Mouse (Mus musculus) neural tube, postnatal 0 days (tissue): ENCODE data around the gene 1810009A15Rik. TPM values are rescaled to one million over a fixed set of nuclear protein-coding genes. Genes with fewer than 3 reads are reported as not detected.

Source experiments
- microRNA-seq: library from miRNA; unstranded; fragments of <30 nt; microRNA quantifications from one replicate; pipeline ENCODE4, GENCODE M21; 2016
- polyA plus RNA-seq: library from polyadenylated mRNA; unstranded; fragments of >200 nt; fragmentation: Nextera tagmentation; extraction: Ambion mirVana; gene quantifications from 2 replicates; pipeline ENCODE4 v1.2.1, GENCODE M21; 2015

The 1810009A15Rik gene
- polyA plus RNA-seq: 43.2 and 44.0 TPM in 2 replicates

GRCm38 (mm10) chr19:8888511-8889385 lies at the start of gene 1810009A15Rik, which contains the start of gene Gm49416:
Gene 1810009A15Rik (plus strand): TSS chr19:8888853.
Gene Gm49416 (plus strand): TSS chr19:8888926.

DNA sequence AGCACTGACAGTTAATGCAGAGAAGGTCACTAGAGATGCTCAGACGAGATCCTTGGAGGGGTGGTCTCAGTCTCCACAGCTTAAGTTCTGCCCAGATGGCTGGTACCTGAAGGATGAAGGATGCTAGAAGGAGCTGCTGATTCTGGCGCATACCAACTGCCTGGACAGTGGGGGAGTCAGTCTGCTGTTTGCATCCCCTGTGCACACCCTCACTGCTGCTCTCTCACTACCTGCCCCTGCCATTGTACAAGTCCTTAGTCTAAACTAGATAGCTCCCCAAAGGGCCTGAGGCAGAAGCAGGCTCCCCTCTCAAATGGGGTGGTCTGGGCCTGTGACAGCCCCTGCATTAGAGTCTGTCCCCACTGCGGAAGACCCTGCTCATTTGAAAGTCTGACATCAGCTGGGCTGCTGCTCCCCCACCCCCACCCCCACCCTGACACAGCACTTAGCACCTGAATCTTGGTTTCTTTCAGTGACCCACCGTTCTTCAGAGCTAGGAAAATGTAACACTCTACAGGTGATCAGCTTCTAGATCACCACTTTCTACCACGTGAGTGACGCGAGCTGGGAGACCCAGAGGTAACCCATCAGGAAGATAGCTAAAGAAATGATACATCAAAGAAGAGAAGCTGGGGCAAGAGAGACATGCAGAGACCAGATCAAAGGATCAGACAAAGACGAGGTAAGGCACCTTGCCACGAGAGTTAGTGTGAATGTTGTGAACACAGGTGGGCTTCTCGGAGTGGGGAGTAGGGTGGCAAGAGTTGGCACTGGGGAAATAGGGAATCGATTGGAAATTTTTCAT lies 49.3 kb upstream of the 1810009A15Rik start, which contains the start of gene Gng3:
Gene Gng3, minus strand, starts transcription at position 92 of the 805 bp plus-strand sequence.

GRCm38 (mm10) chr19:8850402-8850901 lies 38.2 kb upstream of the 1810009A15Rik start, which contains the start of gene Lrrn4cl:
Gene Lrrn4cl (plus strand): TSS chr19:8850768.

GRCm38 (mm10) chr19:8871267-8872186 lies 17.1 kb upstream of the 1810009A15Rik start, which contains the start of gene Ubxn1:
Gene Ubxn1 (plus strand): TSS chr19:8871496.

DNA sequence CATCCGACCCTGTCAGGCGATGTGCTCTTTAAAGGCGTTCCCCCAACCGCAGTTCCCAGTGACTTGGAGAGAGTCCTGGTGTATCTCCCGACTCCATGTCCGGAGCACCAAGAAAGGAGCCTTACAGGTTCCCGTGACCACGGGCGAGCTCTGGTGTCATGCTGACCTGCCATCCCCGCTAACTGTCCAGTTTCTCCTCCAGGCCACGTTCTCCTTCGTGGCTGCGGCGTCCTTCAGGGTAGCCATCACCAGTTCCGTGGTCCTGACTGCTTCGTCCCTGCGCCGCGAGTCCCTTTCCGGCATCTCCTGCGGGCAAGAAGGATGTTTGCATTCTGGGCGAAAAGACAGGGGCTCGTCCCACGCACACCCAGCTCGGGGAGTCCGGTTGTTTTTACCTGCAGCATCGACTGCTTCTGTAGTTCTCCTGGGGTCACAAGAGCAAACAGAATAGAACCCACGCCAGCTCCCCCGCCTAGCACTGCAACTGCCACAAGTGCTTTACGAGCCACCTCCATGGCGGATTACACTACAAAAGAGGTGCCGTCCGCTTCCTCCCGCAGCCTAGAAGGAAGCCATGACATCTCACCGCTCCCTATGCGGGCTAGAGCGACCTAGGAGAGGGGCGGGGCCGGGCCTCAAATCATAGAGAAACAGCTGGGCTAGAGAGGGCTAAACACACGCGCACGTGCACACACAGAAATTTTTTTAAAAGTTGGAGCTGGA lies 8.2 kb upstream of the 1810009A15Rik start, which contains the start of gene Uqcc3:
Gene Uqcc3, minus strand, starts transcription at position 613 of the 723 bp plus-strand sequence.

DNA sequence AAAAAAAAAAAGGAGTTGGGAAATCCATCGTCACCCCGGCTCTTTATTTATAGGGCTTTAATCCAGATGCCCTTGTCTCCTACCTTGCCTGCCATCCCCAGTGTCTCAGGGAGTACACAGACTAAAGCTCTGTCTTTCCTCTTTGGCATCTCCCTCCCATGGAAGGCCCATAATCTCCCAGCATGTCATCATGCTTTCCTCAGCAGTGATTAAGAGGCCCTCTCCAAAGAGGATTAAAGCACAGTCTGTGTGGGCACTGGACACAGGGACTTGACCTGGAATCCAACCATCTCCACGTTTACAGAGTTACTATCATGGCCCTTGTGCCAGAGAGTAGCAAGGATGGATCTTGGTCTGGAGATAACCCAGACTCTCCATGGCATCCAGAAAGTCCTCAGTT lies 5.0 kb upstream of the 1810009A15Rik start, which contains the start of the genes Lbhd1 and Gm49403:
Gene Lbhd1, plus strand, starts transcription at position 117 of the 400 bp plus-strand sequence.
Gene Gm49403, plus strand, starts transcription at position 315 of the 400 bp plus-strand sequence.

GRCm38 (mm10) chr19:8892829-8893766 lies 4.4 kb downstream of the 1810009A15Rik start, which contains the start of gene Ints5:
Gene Ints5 (plus strand): TSS chr19:8893005.

DNA sequence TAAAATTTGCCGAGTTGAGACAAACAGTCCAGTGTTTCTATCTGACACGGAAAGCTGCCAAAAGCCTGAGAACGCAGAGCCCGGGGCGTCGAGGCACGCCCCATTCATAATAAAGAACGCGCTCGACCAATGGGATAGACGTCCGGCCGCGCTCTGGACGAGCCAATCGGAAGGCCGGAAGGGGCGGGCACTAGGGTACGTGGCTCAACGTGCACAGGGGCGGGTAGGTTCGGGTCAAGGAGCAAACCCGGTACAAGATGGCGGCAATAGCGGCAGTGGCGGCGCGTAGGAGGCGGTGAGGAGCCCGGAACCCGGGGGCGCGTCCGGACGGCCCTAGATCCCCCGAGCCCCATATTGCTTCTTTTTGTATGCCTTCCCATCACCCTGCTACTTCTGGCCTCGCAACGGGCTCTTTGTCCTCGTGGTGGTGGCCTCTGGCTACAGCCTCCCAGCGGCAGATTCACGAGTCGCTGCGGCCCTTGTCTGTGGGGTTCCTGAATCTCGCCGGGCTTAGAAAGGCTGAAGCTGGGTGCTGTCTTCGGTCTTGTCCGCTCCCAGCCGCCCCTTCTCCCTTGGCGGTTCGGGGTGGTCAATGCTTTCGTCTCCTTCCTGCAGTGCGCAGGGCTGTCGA lies 9.3 kb downstream of the 1810009A15Rik start, which contains the start of gene Ganab:
Gene Ganab, plus strand, starts transcription at position 207 of the 631 bp plus-strand sequence.

DNA sequence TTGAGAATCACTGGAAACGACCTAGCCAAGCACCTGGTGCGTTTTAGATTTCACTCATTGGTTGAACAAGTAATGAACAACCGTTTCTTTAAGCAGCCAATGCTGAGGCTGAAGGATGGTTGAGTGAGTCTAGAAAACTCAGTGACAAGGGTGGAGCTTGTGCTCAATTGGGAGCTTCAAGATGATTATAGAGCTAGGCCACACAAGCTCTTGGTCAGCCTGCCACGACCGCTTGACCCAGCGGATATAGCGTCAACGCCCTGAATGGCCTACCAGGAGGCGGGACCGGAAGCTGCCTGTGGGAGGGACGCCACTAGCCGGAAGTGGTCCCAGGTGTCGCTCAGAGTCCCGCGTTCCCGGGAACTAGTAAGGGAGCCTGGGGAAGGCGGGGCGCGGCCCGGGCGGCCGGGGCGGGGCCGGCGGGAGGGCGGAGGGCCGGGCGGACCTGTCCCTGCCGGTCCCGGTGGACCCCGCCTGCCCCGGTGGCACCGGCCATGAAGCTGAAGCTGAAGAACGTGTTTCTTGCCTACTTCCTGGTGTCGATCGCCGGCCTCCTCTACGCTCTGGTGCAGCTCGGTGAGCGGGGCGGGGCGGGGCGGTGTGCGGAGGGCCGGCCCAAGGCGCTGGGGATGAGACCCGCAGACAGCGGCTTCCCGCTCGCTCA lies 31.6 kb downstream of the 1810009A15Rik start, which contains the start of gene B3gat3:
Gene B3gat3, plus strand, starts transcription at position 302 of the 664 bp plus-strand sequence.

DNA sequence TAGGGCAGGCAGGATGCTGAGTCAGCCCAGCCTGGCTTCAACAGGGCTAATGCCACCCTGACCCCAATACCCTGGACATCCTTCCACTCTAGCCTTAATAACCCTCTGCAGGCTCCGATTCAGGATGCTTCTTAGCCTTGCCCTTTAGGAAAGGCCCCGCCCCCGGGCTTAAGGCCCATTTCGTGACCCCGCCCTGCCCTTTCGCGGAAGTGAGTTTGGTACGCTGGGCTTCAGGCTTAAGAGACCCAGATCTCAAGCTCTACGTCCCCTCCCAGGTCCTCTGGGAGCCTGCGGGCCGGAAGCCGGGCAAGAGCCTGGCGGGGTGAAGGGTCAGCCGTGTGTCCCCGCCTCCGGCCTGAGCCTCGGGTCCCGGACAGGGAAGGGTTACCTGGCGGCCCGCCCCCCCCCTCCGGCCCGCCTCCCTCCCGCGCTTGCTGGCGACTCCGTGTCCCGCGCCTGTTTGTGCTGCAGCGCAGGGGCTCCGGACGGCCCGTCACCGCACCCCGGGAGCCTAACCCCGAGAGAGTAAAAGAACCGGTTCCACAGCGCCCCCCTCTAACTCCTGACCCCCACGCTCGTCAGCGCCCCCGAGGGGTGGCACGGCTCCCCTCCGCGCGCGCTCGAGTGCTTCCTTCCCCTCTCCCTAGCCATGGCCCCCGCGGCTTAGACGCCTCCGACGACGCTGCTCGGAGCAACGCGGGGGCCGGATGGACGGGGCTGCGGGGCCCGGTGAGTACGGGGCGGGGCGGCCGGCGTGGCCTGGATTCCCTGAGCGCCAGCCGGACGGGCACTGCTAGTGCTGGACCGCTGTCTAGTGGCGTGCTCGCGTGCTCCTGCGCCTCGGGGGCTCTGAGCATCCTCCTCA lies 40.8 kb downstream of the 1810009A15Rik start, which contains the start of the genes Rom1 and Eml3:
Gene Rom1, minus strand, starts transcription at position 133 of the 865 bp plus-strand sequence.
Gene Eml3, plus strand, starts transcription at position 329 of the 865 bp plus-strand sequence.

Small RNA genes within 50 kb of the gene (microRNA-seq; reads per million reads assigned to microRNA genes)
- not detected for gene Mir5136

Other genes starting within 250 kb of the 1810009A15Rik start
- gene Chrm1, start 225.1 kb upstream of the 1810009A15Rik start, polyA plus RNA-seq: 0.71 and 0.81 TPM in 2 replicates
- gene Slc3a2, start 165.5 kb upstream of the 1810009A15Rik start, polyA plus RNA-seq: 178 and 184 TPM in 2 replicates
- gene Wdr74, start 153.0 kb upstream of the 1810009A15Rik start, polyA plus RNA-seq: 76.3 and 80.4 TPM in 2 replicates
- gene 1700092M07Rik, start 148.1 kb upstream of the 1810009A15Rik start, polyA plus RNA-seq: 0.85 and 2.0 TPM in 2 replicates
- 86.2 and 95.5 TPM in 2 replicates for gene Stx5a, start 147.4 kb upstream of the 1810009A15Rik start, polyA plus RNA-seq
- gene Nxf1, start 131.8 kb upstream of the 1810009A15Rik start, polyA plus RNA-seq: 63.2 and 80.5 TPM in 2 replicates
- 257 and 285 TPM in 2 replicates for gene Tmem223, start 117.9 kb upstream of the 1810009A15Rik start, polyA plus RNA-seq
- 31.8 and 35.1 TPM in 2 replicates for gene Tmem179b, start 114.4 kb upstream of the 1810009A15Rik start, polyA plus RNA-seq
- 23.3 and 25.3 TPM in 2 replicates for gene Taf6l, start 102.4 kb upstream of the 1810009A15Rik start, polyA plus RNA-seq
- 167 and 188 TPM in 2 replicates for gene Polr2g, start 90.3 kb upstream of the 1810009A15Rik start, polyA plus RNA-seq
- 5.0 and 5.5 TPM in 2 replicates for gene Zbtb3, start 86.3 kb upstream of the 1810009A15Rik start, polyA plus RNA-seq
- gene Ttc9c, start 69.5 kb upstream of the 1810009A15Rik start, polyA plus RNA-seq: 45.1 and 45.3 TPM in 2 replicates
- gene Hnrnpul2, start 68.8 kb upstream of the 1810009A15Rik start, polyA plus RNA-seq: 6.9 and 7.5 TPM in 2 replicates
- not detected in 2 replicates for gene AC129217.1, start 59.1 kb upstream of the 1810009A15Rik start, polyA plus RNA-seq
- 124 and 129 TPM in 2 replicates for gene Bscl2, start 51.4 kb upstream of the 1810009A15Rik start, polyA plus RNA-seq
- gene Gng3, start 49.7 kb upstream of the 1810009A15Rik start, polyA plus RNA-seq: 623 and 651 TPM in 2 replicates
- 1.4 and 2.2 TPM in 2 replicates for gene Lrrn4cl, start 38.1 kb upstream of the 1810009A15Rik start, polyA plus RNA-seq
- gene Ubxn1, start 17.4 kb upstream of the 1810009A15Rik start, polyA plus RNA-seq: 150 and 155 TPM in 2 replicates
- 70.9 and 75.2 TPM in 2 replicates for gene Uqcc3, start 7.9 kb upstream of the 1810009A15Rik start, polyA plus RNA-seq
- 19.7 and 26.1 TPM in 2 replicates for gene Lbhd1, start 5.1 kb upstream of the 1810009A15Rik start, polyA plus RNA-seq
- not detected in 2 replicates for gene Gm49403, start 4.9 kb upstream of the 1810009A15Rik start, polyA plus RNA-seq
- 0.21 TPM in 1 of 2 replicates, not detected in the other for gene Gm49416, start 73 bp downstream of the 1810009A15Rik start, polyA plus RNA-seq
- 21.7 and 23.3 TPM in 2 replicates for gene Ints5, start 4.2 kb downstream of the 1810009A15Rik start, polyA plus RNA-seq
- gene Ganab, start 9.2 kb downstream of the 1810009A15Rik start, polyA plus RNA-seq: 47.1 and 53.9 TPM in 2 replicates
- 83.2 and 86.3 TPM in 2 replicates for gene B3gat3, start 31.5 kb downstream of the 1810009A15Rik start, polyA plus RNA-seq
- gene Rom1, start 40.5 kb downstream of the 1810009A15Rik start, polyA plus RNA-seq: 5.2 and 5.4 TPM in 2 replicates
- 14.3 and 15.3 TPM in 2 replicates for gene Eml3, start 40.7 kb downstream of the 1810009A15Rik start, polyA plus RNA-seq
- 58.6 and 60.1 TPM in 2 replicates for gene Mta2, start 53.0 kb downstream of the 1810009A15Rik start, polyA plus RNA-seq
- 15.0 and 18.8 TPM in 2 replicates for gene Tut1, start 65.0 kb downstream of the 1810009A15Rik start, polyA plus RNA-seq
- 250 and 257 TPM in 2 replicates for gene Eef1g, start 78.2 kb downstream of the 1810009A15Rik start, polyA plus RNA-seq
- gene Ahnak, start 100.4 kb downstream of the 1810009A15Rik start, polyA plus RNA-seq: 9.2 and 15.0 TPM in 2 replicates
- gene Scgb1a1, start 199.1 kb downstream of the 1810009A15Rik start, polyA plus RNA-seq: not detected in 2 replicates
- 52.7 and 53.1 TPM in 2 replicates for gene Asrgl1, start 246.8 kb downstream of the 1810009A15Rik start, polyA plus RNA-seq